Mouse (Mus musculus) c-Kit-positive CD71-negative TER-119-negative erythroid progenitor cells, embryonic 14.5 days (primary cell): ENCODE results near the gene Fam198b.
A peak's percentile ranks its signal among the peaks of the same experiment; 100 is the strongest.

Experiments used
- DNase-seq: peaks from one replicate; pipeline ENCODE4 v3.0.0-alpha.2; 2013; ENCODE audit warnings: low read depth

Fam198b gene

DNA sequence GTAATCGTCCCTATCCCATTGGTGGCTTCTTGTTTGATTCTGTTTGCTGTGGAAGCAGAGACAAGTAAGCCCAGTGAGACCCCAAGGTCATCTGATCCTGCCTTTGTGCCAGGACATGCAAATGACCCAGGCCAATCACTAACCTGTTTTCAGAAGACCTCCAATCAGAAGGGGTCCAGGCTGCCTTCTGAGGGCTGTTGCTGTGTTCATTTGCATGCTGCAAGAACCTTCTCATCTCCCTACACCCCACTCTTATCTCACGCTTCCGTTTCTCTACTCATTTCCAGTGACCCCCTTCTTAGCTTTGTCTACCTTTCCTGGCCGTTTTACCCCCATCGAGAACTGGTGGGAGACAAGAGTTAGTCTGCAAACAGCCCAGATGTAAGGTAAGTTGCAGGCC, at the start of gene Fam198b:
Gene Fam198b (plus strand): TSS at position 229 of the 400 bp plus-strand sequence.
- DNase-seq: no peak

DNA sequence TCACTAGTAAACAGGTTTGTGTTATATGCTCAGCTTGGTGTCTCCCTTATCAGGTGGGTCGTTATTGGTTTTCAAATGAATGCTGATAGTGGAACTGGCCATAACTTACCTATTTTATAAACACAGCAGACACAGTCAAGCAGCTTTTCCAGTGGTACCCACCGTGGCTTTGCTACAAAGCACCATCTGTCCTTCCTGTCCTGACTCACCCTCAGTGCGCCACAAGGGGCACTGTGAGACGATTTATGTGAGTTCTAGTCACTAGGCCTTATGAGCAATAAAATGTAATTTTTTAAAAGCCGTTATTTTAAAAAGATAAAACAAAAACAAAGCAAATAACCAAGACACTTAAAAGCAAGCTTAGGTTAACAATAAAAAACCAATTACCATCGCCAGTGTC, 45.6 kb upstream of the Fam198b start:
- DNase-seq: no peak

DNA sequence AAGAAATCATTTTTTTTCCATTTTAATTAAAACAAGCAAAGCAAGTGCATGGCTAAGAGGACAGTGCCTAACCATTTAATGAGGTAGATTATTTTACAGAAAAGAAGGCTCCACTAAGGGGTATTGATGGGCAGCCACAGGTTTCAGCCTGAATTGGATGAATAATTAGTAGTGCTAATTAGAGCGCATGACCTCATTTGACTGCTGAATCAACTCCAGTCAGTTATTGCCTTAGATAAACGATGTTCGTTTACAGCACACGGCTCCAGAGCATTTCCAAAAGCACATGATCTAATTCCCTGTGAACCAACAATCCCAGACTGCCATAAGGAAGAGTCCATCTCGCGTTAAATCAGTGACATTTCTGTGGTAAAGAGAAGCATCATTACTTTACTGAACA, 42.9 kb upstream of the Fam198b start:
- DNase-seq: no peak

GRCm38 (mm10) chr3:79842165-79842564, 42.2 kb upstream of the Fam198b start:
- DNase-seq: peak; percentile 70

DNA sequence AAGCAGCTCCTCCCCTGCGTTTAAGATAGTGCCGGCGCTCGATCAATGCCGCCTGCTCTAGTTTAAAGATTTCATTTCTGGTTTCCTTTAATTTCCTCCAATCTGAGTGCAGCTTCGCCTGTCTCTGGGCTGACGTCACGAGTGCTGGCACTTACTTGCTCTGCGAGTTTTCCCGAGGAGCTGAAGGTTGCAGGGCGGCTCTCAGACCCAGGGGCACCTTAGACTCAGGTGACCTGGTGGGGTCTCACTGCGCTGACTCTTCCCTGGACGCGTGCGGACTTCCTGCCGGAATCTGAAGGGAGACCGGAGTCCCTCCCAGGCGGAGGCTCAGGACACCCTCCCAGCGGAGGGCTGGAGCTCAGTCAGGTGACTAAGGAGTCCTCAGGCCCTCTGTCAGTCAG, 41.7 kb upstream of the Fam198b start:
- no peak for DNase-seq

DNA sequence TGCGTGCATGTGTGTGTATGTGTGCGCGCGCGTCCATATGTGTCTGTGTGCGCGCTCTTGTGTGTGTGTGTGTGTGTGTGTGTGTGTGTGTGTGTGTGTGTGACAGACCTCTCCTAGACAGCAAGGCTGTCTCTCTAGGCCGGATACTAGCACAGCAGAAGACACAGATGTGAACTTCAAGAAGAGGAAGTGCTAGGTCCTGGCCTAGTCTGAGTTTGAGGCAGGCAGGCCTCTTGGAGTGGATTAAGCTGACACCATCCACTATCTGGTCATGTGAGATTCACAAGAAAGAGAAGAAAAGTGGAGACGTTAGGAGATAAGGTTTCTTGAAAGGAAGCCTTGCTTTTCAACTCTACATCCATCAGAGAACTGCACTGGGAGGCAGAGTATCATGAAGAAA, 40.3 kb upstream of the Fam198b start:
- no peak for DNase-seq

GRCm38 (mm10) chr3:79846633-79847032, 37.7 kb upstream of the Fam198b start:
- DNase-seq: no peak

DNA sequence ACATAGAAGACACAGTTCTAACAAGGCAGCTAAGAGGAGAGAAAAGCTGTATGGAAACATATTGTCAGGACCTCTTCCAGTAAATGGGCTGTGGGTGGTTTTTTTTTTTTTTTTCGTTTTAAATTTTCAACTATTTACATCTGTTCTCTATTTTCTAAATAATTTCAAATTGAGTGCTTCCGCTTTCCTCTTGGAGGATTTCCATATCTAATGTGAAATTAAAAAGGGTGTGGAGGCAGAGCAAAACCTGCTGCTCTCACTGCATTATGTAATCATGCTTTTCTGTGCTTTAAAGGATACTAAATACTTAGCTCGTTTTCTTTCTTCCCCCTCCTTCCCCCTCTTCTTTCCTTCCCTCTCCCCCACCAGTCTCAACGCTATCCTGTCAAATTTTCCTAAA, 35.5 kb upstream of the Fam198b start:
- DNase-seq: no peak

DNA sequence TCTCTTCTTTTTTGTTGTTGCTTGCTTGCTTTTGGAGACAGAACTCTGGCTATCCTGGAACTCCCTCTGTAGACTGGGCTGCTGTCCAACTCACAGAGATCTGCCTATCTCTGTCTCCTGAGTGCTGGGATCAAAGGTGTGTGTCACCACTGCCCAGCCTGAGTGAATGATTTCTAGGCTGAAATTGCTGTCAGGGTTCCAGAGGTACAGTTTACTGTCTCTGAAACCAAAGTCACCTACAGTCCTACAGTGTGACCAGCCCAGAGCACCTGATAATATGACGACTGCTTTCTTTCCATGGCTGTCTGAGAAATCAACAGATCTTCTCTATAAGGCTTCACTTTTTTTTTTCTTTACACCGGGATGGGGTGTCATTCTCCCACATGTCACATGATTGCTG, 34.7 kb upstream of the Fam198b start:
- no peak for DNase-seq

- DNase-seq: no peak
Observed at GRCm38 (mm10) chr3:79850656-79851055, 33.7 kb upstream of the Fam198b start.

DNA sequence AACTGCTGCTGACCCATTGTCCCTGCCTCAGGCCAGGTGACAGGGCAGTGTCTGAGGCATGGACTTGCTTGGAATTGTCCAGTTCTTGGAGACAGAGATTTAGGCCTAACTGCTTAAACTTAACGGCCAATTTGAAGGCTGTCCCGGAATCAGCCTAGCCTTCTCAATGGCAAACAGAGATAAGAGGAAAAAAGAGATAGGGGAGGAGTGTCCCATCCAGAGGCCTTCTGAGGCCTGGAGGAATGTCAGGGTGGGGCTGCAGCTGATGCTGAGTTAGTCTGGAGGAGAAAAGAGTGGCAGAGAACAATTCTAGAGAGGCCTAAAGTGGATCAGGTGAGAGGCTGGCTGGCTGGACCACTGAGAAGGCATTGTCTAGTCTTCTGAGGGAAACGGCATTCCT, 32.2 kb upstream of the Fam198b start:
- DNase-seq: no peak

DNA sequence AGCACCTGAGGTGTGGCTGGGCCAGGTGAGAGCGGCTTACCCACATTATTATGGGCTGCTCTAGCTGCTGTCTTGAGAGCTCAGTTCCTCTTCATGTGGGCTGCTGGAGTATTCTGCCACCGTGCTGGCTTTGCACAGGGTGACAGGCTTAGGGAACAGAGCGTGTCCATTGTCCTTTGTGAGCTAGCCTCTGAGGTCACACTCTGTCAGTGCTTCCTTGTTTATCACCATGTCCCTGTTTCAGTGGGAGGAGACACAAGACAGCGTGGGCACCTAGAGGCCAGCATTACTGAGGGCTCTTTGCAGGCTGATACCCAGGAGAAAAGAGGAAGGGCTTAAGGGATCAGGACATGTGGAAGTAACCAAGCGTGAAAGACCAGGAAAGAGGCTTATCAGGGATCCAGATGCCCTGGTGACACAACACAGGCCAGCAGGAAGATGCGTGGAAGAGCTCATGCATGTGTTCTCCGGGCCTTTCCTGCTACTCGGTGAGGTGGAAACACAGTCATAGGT, 31.6 kb upstream of the Fam198b start, which contains the start of gene Tmem144:
Gene Tmem144 (minus strand): TSS at position 120 of the 513 bp plus-strand sequence.
- no peak for DNase-seq

- no peak for DNase-seq
Observed at GRCm38 (mm10) chr3:79857780-79858179, 26.6 kb upstream of the Fam198b start.

GRCm38 (mm10) chr3:79858221-79858620, 26.1 kb upstream of the Fam198b start:
- no peak for DNase-seq

- no peak for DNase-seq
Observed at GRCm38 (mm10) chr3:79864824-79865223, 19.5 kb upstream of the Fam198b start.

GRCm38 (mm10) chr3:79866089-79866488, 18.2 kb upstream of the Fam198b start:
- DNase-seq: no peak

GRCm38 (mm10) chr3:79866526-79866925, 17.8 kb upstream of the Fam198b start:
- DNase-seq: no peak

GRCm38 (mm10) chr3:79867121-79867709, 17.1 kb upstream of the Fam198b start:
- no peak for DNase-seq

GRCm38 (mm10) chr3:79875471-79875870, 8.9 kb upstream of the Fam198b start:
- no peak for DNase-seq

DNA sequence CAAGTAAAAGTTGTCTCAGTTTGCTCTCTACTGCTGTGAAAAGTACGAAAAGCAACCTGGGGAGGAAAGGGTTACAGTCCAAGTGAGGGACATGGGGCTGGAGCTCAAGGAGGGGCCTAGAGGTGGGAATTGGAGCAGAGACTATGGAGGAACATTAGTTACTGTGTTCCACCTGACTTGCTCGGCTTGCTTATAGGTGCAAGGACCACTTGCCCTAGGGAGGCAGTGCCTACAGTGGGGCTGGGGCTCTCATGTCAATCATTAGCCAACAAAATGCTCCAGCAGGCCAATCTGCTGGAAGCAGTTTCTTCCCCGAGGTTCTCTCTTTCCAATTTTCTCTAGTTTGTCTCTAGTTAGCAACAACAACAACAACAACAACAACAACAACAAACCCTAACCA, 6.0 kb upstream of the Fam198b start:
- DNase-seq: no peak

DNA sequence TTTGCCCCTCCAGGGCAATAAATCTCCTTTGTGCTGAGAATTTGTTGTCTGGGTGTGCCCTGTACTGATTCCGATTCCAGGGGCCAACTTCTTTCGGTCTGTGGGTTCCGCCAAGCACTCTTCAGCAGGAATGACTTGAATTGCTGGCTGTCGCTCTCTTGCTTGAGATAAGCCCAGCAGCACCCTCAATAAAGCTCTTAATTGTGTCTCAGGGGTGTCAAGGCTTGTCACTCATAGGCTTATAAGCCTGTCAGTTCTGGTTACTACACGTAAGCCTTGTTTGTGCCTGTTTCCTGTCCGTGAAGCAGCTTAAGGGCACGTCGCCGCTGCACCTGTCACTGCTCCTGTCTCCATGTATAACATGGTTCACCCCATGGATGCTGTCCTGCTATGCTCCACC, 5.1 kb upstream of the Fam198b start:
- no peak for DNase-seq

DNA sequence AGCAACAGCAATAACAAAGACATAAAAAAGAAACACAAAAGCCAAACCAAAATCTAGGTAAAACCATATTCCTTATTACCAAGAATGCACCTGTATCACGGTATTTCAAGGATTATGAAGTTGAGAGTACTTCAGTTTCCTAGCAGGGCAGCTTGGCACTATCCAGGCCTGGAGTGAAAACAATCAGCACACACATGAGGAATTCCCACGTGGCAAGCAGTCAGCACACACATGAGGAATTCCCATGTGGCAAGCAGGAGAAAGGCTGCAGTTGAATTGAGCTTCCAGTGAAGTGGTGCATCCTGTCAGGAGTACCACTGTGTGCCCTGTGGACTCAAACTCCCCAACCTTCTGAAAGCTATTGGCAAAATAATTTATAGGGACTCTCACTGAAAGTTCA, 2.7 kb upstream of the Fam198b start:
- DNase-seq: no peak

DNA sequence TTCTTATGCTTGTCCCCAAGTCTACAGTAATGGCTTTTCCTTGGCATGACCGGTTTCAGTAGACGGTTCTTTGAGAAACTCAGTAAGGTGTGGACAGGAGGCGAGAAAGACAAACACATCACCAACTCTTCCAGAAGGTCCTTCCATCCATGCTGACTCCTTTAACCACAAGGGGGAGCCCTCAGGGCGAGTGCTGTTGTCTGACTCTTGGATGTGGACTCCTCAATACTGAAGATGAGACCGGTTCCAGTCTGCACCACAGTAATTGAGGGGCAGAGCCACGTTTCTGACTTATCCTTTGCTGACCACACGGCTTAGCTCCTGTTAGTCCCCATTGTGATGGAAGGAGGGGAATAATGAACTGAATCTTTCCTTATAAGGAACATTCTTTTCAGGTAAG, 1.2 kb upstream of the Fam198b start:
- DNase-seq: peak; percentile 61

- DNase-seq: peak; percentile 50
Observed at GRCm38 (mm10) chr3:79884761-79885189, 442 bp downstream of the Fam198b start.
